Mouse (Mus musculus) limb, embryonic 13.5 days (tissue): ENCODE data around the gene Gm44511. TPM values are rescaled to one million over a fixed set of nuclear protein-coding genes. Genes with fewer than 3 reads are reported as not detected.

ENCODE experiments used
- ATAC-seq: fragments of 200-750 bp; cut with Nextera tagmentation; 2 replicates; pipeline ENCODE4 v1.8.0; 2017; ENCODE audit warnings: low read depth, moderate number of reproducible peaks, moderate TSS enrichment; ENCODE audit not compliant: low FRiP score
- H3K27ac ChIP-seq: fragments of 300-500 bp; sonication (generic); 2 replicates; pipeline ENCODE4 v1.5.1; 2015; ENCODE audit warnings: inconsistent platforms, mild to moderate bottlenecking, moderate library complexity
- H3K27me3 ChIP-seq: fragments of 300-500 bp; sonication (generic); 2 replicates; pipeline ENCODE4 v1.6.1; 2015; ENCODE audit warnings: mild to moderate bottlenecking, inconsistent platforms
- H3K36me3 ChIP-seq: fragments of 300-500 bp; sonication (generic); 2 replicates; pipeline ENCODE4 v1.6.1; 2015; ENCODE audit warnings: inconsistent platforms, mild to moderate bottlenecking, moderate library complexity
- H3K4me1 ChIP-seq: fragments of 300-500 bp; sonication (generic); 2 replicates; pipeline ENCODE4 v1.6.1; 2015; ENCODE audit warnings: inconsistent platforms
- H3K4me2 ChIP-seq: fragments of 300-500 bp; sonication (generic); replicated peaks from 2 replicates; pipeline ENCODE4 v1.6.1; 2015; ENCODE audit warnings: inconsistent platforms, mild to moderate bottlenecking, moderate library complexity
- H3K4me3 ChIP-seq: fragments of 300-500 bp; sonication (generic); 2 replicates; pipeline ENCODE4 v1.5.1; 2015; ENCODE audit warnings: moderate library complexity, mild to moderate bottlenecking, inconsistent platforms
- H3K9ac ChIP-seq: fragments of 300-500 bp; sonication (generic); 2 replicates; pipeline ENCODE4 v1.6.1; 2015; ENCODE audit warnings: mild to moderate bottlenecking, inconsistent platforms
- H3K9me3 ChIP-seq: fragments of 300-500 bp; sonication (generic); 2 replicates; pipeline ENCODE4 v1.6.1; 2016; ENCODE audit warnings: inconsistent platforms
- WGBS: fragments of 180-500 bp; shearing (Covaris S2); methylation state at CpG from one replicate; pipeline ENCODE4 v1.1.7; 2015; 5-methylcytosine and 5-hydroxymethylcytosine counted together
- polyA plus RNA-seq: library from polyadenylated mRNA; unstranded; fragments of >200 nt; fragmentation: Nextera tagmentation; extraction: Ambion mirVana; gene quantifications from 2 replicates; pipeline ENCODE4 v1.2.1, GENCODE M21; 2015

Gm44511 gene
- polyA plus RNA-seq, 1 experiment from 2014 or later, result not detected

GRCm38 (mm10) chr6:128737445-128737844 lies 88.7 kb downstream of the Gm44511 start:
- 85% methylated on average over 7 of the region's 7 CpGs for WGBS
- Histone ChIP-seq H3K27me3 (no peaks in the 10 kb centered on the region), H3K4me1 (no peaks in the 10 kb centered on the region), H3K36me3 (no peaks in the 10 kb centered on the region), H3K27ac (no peak overlapping the region), H3K4me2 (no peak overlapping the region), H3K9ac (no peak overlapping the region), H3K9me3 (0 out of 2 replicates have a peak, but pooled peaks cover 3% of the 10 kb centered on the region), H3K4me3 (no peak overlapping the region)
- ATAC-seq, result no peak

- H3K4me2 ChIP-seq, result no peak overlapping the region
- no peak overlapping the region for H3K9ac ChIP-seq
- no peak overlapping the region for H3K4me3 ChIP-seq
- H3K27ac ChIP-seq, result no peak overlapping the region
- H3K9me3 ChIP-seq, result 0 out of 2 replicates have a peak, but pooled peaks cover 3% of the 10 kb centered on the region
- H3K4me1 ChIP-seq, result no peaks in the 10 kb centered on the region
- no peaks in the 10 kb centered on the region for H3K36me3 ChIP-seq
- no peaks in the 10 kb centered on the region for H3K27me3 ChIP-seq
- no peak for ATAC-seq
These were observed 90.0 kb downstream of the Gm44511 start for GRCm38 (mm10) chr6:128736100-128736499.

DNA sequence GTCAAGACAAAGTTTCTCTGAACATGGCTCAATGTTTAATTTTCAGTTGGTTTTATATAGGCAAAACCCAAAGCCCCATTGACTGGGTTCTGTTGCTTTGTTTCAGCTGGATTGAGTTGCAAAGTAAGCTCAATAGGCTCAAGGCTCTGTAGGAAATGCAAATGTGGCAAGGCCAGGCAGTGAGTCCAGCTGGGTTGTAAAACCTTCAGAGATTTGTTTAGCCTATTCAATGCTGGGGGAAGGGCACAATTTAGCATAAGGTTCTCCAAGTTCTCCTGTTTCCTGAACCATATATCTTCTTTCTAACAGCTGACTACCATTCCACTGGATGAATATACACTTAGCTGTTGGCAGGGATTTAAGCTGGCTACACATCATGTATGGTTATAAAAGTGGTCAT lies 91.2 kb downstream of the Gm44511 start:
- Histone ChIP-seq H3K4me1 (no peaks in the 10 kb centered on the region), H3K36me3 (no peaks in the 10 kb centered on the region), H3K4me3 (no peak overlapping the region), H3K27me3 (no peaks in the 10 kb centered on the region), H3K9ac (no peak overlapping the region), H3K9me3 (0 out of 2 replicates have a peak, but pooled peaks cover 3% of the 10 kb centered on the region), H3K4me2 (no peak overlapping the region), H3K27ac (no peak overlapping the region)
- ATAC-seq, result no peak

DNA sequence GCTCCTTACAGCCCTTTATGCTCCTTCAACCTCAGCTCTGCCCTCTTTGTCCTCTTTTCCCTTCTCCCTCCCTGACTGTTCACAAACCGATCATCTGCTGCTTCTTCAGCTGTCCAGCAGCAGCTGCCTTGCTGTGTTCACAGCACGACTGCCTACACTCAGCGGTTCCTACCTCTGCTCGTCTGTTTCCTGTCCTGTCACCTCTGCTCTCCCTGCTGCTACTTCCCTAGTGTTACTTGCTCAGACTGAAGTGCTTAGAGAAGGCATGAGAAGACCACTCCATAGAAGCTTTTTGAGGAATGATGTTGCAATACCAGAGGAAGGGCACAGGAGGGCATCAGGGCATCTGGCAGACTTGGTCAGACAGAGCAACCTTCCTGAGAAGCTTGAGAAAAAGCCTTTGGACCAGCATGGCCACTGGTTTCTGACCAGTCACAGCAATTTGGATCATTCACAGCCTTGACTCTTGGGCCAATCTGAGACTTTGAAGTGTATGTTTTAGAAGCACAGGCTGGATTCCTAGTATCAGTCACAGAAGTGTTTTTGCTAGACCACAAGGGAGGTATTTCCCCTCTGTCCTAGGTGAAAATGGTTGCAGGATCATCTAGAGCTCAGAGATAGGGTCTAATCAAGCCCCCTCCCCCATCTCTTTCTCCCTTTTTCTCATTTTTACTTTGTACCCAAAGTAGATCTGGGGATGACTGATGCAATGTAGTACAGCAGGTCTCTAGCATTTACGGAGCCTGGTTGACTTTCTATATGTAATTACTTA lies 92.0 kb downstream of the Gm44511 start:
- Histone ChIP-seq H3K36me3 (no peaks in the 10 kb centered on the region), H3K4me3 (no peak overlapping the region), H3K4me2 (no peak overlapping the region), H3K4me1 (no peaks in the 10 kb centered on the region), H3K9me3 (0 out of 2 replicates have a peak, but pooled peaks cover 3% of the 10 kb centered on the region), H3K27me3 (no peaks in the 10 kb centered on the region), H3K27ac (no peak overlapping the region), H3K9ac (no peak overlapping the region)
- ATAC-seq, result no peak
- 66% methylated on average over 5 of the region's 5 CpGs for WGBS

- Histone ChIP-seq H3K4me1 (no peaks in the 10 kb centered on the region), H3K4me2 (no peak overlapping the region), H3K4me3 (no peak overlapping the region), H3K9ac (no peak overlapping the region), H3K9me3 (no peaks in the 10 kb centered on the region), H3K36me3 (no peaks in the 10 kb centered on the region), H3K27ac (no peak overlapping the region), H3K27me3 (no peaks in the 10 kb centered on the region)
- 76% methylated on average over 3 of the region's 3 CpGs for WGBS
- no peak for ATAC-seq
These were observed 94.1 kb downstream of the Gm44511 start for GRCm38 (mm10) chr6:128732032-128732431.

Other genes starting within 250 kb of the Gm44511 start
- gene A2ml1, start 244.7 kb downstream of the Gm44511 start, polyA plus RNA-seq, result not detected in 2 replicates
- gene Klrb1a, start 202.8 kb downstream of the Gm44511 start, polyA plus RNA-seq, result not detected in 2 replicates
- gene Clec2h, start 163.9 kb downstream of the Gm44511 start, polyA plus RNA-seq, result not detected in 2 replicates
- not detected in 2 replicates for gene Klrb1, start 103.3 kb downstream of the Gm44511 start, polyA plus RNA-seq
- 0.15 TPM in 1 of 2 replicates, not detected in the other for gene Klrb1c, start 37.1 kb downstream of the Gm44511 start, polyA plus RNA-seq
- gene Klrb1b, start within 50 bp of the Gm44511 start, polyA plus RNA-seq, result not detected in 2 replicates
- 0.13 and 0.15 TPM in 2 replicates for gene Clec2i, start 61.3 kb upstream of the Gm44511 start, polyA plus RNA-seq
- gene BC035044, start 64.8 kb upstream of the Gm44511 start, polyA plus RNA-seq, result 0.75 and 0.89 TPM in 2 replicates
- not detected in 2 replicates for gene Clec2g, start 108.1 kb upstream of the Gm44511 start, polyA plus RNA-seq
- 0.19 TPM in 1 of 2 replicates, not detected in the other for gene Klrb1f, start 219.6 kb upstream of the Gm44511 start, polyA plus RNA-seq